Mouse (Mus musculus): ENCODE results near the gene Gm4924. TPM values are rescaled to one million over a fixed set of nuclear protein-coding genes. Genes with fewer than 3 reads are reported as not detected.

The Gm4924 gene
- 0.05 and 0.56 TPM in 2 replicates for polyA plus RNA-seq (2012; rRNA removed; ENCODE audit: low replicate concordance)

GRCm38 (mm10) chr10:82354083-82355010 is at the start of gene Gm4924:
Gene Gm4924, plus strand, starts transcription at chr10:82354255.

GRCm38 (mm10) chr10:82316482-82316881 is 37.6 kb upstream of the Gm4924 start, which contains the start of gene 4932415D10Rik:
Gene 4932415D10Rik, minus strand, starts transcription at chr10:82316582.

Other genes with a start within 250 kb of the Gm4924 start
- 0.16 and 0.45 TPM in 2 replicates for gene AU041133, start 226.2 kb upstream of the Gm4924 start, polyA plus RNA-seq (2012; rRNA removed; ENCODE audit: low replicate concordance)
- gene Zfp938, start 113.0 kb upstream of the Gm4924 start, polyA plus RNA-seq (2012; rRNA removed; ENCODE audit: low replicate concordance), result 0.35 and 1.1 TPM in 2 replicates
- not detected in 2 replicates for gene 4932415D10Rik, start 37.7 kb upstream of the Gm4924 start, polyA plus RNA-seq (2012; rRNA removed; ENCODE audit: low replicate concordance)
- not detected in 2 replicates for gene Gm1553, start 138.4 kb downstream of the Gm4924 start, polyA plus RNA-seq (2012; rRNA removed; ENCODE audit: low replicate concordance)

All from mammary gland, adult 2 months (tissue).